Mouse (Mus musculus): Measurements from ENCODE around the gene Cd2bp2.

The Cd2bp2 gene

DNA sequence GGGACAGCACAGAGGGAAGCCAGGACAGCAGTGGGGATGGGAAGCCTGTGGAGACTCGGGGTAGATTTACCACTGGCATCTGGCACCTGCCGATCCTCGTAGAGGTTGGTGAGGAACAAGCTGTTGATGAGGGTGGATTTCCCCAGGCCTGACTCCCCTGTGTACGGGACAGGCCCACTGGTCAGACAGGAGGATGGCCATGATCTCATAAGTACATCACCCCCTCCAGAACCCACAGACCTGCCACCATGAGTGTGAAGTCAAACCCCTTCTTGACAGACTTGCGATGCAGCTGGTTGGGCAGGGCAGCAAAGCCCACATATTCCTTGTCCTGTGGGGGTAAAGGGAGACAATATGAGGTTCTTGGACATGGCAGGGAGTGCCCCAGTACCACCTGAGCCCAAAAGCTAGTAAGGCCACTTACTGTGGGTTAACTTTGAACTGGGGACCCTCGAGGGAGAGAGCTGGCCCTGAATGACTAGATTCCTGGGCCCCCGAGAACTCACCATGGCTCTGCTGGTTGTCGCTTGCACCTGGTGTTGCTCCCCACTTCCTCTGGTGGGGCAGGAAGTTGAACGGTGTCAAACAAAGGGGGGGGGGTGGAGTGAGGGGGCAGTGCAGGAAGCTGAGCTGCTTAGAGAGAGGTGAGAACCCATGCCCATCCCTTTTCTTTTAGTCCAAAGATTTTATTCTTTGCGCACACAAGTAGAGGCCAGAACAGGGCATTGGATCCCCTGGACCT is 22.2 kb upstream of the Cd2bp2 start:
- DNase-seq (ENCODE audit: low read depth, low spot score) = no peak

DNA sequence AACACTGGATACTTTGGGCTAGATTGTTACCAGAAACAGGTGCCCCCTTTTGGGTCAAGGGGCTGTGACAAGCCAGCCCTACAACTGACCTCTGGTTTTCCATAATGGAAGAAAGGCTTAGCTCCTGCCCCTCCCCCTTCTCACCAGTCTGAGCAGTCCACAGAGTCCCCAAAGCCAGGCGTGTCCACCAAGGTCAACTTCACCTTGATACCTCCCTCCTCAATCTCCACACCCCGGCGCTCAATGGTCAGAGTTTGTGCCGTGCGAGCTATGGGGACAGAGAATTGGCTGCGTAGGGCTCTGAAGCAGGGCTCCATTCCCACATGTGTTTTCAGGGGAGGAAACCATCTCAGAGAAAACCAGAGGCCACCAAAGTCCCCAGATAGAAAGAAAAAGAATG is 21.6 kb upstream of the Cd2bp2 start:
- DNase-seq (ENCODE audit: low read depth, low spot score) = no peak

DNA sequence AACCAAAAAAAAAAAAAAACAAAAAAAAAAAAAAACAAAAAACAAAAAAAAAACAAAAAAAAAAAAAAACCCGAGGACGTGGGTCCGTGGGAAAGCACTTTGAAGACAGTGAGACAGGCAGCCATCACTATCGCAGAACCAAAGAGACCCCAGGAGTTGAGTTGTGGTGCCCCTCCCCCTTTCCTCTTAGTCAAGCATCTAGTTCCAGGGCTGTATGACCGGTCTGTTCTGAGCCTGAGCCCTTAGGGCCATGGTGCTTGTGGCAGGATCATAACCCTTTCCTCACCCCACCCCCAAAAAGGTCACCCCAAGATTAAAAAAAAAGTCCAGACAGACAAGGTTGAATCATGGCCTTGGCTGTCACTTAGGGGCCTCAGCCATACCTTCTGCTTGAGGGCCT is 20.5 kb upstream of the Cd2bp2 start:
- no peak for DNase-seq (ENCODE audit: low read depth, low spot score)

DNA sequence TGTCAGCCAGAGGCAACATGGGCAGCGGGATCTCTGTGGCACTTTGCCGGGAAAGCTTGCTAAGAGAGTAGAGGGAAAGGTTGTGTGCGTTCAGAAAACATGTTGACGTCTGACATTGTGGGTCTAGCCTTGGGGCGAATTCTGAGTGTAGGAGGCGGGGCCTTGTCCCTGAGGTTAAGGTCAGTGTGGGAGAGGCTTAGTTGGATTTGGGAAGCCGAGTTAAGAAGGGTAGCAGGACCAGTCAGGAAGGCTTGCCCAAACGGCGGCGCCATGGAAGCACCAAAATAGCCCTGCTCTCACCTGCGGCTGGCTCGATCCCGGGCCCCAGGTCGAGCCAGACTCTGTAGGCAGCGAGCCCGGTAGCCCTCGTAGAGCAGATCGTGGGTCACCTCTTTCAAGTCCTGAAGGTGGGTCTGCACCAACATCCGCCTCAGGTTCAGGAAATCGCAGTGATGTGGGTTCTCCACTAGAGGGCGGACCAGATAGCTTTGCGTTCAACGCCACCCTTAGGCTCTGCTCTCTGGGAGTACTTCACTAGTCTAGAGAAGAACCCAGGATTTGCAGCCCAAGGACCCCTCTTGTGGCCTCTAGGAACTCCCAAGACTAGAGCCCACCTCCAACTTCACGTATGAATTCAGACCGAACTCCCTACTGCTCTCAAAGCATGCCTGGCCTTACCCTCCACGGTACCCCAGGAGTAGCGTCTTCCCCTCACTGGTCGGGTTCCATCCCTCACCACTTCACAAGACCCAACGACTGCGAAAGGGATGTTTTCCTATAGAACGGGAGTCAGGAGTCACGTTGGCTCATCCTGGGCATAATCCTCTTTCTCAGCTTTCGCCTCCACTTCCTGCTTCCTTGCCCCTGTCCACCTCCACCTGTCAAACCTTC is 19.4 kb upstream of the Cd2bp2 start:
- DNase-seq (ENCODE audit: low read depth, low spot score) = no peak

DNA sequence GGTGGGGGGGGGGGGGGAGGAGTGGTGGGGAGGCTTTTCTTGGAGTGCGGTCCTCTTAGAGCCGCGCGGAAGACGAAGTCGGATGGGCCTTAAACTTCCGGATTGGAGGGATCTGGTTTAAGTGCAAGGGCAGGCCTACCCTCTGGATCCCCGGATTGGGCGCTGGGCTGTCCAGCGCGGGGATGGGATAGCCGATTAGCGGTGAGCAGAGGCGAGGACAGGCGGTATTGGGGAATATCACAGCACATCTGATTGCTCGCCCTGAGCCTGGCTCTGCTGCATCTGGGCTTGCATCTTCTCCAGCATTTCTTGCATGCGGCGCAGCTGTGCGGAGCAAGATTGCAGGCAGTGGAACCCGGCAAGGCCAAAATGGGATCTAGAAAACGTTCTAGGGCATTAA is 18.7 kb upstream of the Cd2bp2 start:
- no peak for DNase-seq (ENCODE audit: low read depth, low spot score)

DNA sequence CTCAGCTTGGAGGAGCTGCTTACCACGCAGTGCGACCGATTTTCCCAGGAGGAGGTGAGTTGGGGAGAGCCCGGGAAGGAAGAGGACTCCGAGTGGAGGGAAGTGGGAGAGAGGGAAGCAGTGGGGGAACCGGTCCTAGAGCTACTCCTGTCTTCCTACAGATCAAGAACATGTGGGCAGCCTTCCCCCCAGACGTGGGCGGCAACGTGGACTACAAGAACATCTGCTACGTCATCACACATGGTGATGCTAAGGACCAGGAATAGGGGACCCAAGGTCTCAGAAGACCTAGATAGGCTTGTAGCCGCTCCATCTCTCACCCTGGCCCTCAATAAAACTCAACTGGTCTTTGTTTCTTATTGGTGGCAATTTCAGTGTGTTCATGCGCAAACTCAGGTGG is 18.1 kb upstream of the Cd2bp2 start:
- DNase-seq (ENCODE audit: low read depth, low spot score) = no peak

DNA sequence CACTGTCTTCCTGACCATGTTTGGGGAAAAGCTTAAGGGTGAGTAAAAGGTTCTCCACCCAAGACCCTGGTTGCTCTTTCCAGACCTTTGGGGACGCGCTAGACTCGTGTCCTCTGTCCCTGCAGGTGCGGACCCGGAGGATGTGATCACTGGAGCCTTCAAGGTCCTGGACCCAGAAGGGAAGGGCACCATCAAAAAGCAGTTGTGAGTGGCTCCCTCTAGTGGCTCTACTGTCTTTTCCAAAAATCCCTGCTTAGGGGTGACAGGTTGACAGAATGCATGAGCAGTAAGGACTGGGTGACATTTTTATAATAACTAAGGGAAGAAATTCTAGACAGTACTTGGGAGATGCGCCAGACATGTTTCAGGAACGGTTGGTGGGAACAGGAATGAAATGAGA is 17.6 kb upstream of the Cd2bp2 start:
- DNase-seq (ENCODE audit: low read depth, low spot score) = no peak

DNA sequence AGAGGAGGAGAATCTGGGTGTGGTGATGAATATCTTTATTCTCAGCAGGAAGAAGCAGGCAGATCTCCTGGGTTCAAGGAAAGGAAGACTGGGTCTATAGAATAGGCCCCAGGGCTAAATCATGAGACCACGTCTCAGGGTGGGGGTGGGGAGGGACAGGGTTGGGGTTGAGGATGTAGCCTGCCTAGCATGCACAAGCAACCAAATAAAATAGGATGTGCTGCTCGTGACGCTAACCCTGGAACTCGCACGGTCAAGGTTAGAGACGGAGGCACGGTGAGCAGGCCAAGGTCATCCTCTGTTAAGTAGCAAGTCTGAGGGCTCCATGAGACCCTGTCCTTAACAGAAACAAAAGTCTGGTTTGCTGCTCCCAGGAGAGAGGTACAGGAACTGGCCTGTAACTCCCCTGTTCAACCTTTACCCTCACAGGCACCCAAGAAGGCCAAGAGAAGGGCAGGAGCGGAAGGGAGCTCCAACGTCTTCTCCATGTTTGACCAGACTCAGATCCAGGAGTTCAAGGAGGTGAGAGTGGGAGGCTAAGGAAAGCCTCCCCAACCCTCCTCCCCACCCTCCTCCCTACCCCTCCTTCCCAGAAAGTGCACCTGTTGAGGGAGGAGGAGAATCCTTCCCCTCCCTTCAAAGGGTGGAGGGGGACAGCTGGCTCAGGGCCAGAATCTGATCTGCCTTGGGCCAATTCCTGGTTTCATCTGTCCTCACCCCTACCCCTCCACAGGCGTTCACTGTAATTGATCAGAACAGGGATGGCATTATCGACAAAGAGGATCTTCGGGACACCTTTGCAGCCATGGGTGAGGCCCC is 16.8 kb upstream of the Cd2bp2 start:
- DNase-seq (ENCODE audit: low read depth, low spot score) = no peak

DNA sequence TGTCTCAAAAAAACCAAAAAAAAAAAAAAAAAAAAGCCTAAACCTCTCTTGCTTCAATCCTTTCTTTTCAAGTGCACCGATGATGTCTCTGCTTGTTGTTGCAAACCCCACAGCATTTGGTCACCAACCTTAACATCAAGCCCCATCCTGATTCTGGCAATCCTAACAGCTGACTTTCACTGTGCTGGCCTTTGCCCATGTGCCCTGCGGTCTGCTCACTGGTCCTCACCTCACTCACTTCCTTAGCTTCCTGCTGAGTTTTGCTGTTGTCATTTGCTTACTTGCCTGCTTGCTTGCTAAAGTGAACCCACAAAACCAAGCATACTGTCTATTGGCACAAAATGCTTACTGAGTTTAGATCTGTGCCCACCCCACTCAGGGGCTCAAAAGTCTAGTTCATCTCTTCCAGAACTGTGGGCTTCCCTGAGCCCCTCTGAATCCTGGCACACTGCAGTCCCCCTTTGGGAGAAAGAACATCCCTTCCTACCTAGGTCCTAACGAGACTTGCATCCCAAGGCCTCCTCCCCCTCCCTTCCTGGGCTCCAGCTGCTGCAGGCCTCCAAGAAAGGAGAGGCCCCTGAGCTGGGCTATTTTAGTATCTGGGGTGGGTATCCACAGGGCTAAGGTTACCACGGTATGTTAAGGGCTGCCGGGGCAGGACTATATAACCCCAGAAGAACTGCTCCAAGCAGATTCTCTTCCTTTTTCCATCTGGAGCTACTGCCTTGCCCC is 15.3 kb upstream of the Cd2bp2 start:
- no peak for DNase-seq (ENCODE audit: low read depth, low spot score)

DNA sequence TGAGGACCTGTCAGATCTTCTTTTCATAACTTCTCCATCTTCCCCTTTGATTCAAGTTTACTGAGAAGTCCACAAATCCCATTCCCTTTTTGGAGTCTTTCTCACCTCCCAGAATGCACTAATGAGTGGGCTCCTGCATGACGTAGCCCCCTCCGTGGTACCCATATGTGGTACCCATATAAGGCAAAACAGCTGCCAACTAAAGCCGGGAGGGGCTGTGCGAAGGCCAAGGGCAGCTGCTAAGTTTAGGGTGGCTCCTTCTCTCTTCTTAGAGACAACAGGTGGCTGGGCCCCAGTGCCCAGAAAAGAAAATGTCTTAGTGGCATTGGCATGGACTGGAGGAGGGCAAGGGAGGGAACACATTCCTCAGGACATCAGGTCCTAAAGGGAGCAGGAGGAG is 14.4 kb upstream of the Cd2bp2 start:
- DNase-seq (ENCODE audit: low read depth, low spot score) = no peak

DNA sequence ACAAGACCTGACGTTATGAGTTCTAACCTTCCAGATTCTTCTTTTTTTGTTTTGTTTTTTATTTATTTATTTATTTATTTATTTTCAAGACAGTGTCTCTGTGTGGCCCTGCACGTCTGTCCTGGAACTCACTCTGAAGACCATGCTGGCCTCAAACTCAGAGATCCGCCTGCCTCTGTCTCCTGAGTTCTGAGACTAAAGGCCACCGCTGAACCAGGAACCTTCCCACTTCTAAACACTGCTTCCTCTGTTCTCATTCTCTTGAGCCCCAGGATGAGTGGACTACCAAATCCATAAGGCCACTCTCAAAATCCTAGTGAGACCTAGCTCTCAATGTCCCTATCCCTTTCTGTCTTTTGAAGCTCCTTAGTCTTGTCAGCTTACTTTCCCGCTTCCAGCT is 14.0 kb upstream of the Cd2bp2 start:
- DNase-seq (ENCODE audit: low read depth, low spot score) = no peak

DNA sequence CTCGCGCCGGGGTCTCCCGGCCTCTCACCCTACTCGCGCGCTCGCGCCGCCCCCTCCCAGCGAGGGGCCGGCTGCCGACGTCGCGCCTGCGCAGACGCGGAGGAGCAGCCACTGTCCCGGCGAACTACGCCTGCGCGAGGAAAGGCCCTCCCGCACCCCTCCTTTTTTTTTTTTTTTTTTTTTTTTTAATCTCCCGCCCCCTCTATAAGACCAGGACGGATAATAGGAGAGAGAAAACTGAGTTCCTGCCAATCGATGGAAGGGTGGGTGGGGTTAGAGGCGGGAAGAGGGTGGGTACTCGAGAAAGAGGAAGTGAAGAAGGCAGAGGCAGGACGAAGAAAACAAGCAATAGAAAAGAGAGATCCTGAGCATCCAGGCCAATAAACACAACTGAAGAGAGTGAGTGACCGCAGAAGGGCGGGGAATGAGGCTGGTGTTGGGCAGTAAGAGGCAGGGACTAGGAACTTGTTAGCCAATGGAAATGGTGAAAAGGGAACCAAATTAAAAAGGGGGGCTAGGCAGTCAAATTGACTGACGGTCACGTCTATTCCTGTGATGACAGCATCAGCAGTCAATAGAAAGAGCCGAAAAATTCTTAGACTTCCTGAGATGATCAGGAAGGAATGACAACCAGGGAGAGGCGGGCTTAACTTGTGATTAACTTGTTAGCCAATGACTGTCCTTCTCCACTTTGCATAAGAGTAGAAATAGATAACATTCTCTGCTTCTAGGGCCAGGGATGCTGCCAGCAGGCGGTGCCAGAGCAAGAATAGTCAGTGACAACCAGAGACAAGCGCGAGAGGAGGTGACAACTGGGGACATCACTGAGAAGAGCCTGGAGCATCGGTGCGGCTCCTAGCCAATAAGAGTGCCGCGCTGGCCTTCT is 12.9 kb upstream of the Cd2bp2 start, which contains the start of gene Mylpf:
Gene Mylpf, plus strand, starts transcription at position 338 of the 886 bp plus-strand sequence.
- peak; percentile 100 for DNase-seq (ENCODE audit: low read depth, low spot score)

DNA sequence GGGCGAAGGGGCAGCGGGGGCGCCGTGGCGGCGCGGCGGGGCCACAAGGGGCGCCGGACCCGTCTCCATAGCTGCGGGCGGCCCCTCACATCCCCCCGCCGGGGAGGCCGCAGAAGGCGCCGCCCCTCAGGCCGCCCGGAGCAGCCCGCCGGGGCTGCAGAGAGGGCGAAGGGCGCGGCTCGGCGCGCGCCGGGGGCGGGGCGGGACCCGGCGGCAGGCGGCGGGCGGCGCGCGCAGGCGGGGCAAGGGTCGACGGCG is 12.4 kb upstream of the Cd2bp2 start, which contains the start of gene Tbc1d10b:
Gene Tbc1d10b, minus strand, starts transcription at position 174 of the 258 bp plus-strand sequence.
- no peak for DNase-seq (ENCODE audit: low read depth, low spot score)

DNA sequence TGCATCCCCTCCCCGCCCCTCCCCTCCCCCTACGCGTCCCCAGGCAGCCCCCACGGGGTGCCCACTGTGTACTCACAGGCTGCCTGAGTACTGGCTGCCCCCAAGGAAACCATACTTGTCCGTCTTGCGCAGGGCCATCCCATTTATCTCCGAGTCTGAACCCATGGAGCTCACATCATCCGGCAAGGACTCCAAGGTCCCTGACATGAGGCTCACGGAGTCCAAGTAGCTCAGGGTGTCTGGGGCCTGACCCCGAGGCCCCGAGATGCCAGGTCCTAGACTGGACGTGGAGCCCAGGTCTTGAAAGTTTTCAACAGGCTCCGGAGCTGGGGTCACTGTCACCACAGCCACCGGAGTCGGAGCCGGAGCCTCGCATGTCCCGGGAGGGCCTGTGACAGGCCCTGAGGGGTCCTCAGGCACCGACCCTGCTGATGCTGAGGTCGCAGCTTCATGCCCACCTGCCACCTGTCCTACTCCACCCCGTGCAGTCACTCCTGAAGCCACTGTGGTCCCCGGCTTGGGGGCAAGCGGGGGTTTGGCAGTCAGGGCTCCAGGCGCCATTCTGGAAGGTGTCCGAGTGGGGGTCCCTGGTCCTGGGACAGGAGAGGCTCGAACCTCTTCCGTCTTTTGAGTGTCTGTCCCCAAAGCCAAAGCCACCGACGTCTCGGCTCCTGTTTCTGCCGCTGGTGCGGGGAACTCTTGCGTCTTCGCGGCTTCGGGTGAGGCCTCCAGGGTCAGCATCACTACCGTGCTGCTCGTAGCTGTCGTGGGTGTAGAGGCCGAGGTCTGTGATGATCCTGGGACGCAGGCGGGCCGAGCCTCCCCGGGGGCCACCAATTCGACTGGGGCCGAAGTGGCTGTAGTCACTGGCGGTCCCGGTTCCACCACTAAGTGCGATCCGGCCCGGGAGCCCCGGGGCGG is 11.8 kb upstream of the Cd2bp2 start:
- DNase-seq (ENCODE audit: low read depth, low spot score) = no peak

DNA sequence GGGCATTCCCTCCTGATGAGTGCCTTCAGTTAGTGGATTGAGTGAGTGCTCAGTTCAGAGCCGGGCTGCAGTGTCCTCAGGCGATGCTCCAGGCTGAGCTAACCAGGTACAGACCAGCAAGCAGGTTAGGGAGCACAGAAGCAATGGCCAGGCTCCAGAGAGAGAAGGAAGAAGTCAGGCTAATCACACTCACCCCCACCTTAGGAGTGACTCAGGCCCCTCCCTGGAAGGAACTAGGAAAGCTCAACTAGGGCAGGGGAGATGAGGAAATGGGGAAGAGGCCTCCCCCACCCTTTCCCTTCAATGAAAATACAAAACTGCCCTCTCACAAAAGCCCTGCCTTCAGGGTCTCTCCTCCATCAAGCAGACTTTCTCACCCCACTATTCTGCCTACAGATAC is 10.8 kb upstream of the Cd2bp2 start:
- DNase-seq (ENCODE audit: low read depth, low spot score) = no peak

DNA sequence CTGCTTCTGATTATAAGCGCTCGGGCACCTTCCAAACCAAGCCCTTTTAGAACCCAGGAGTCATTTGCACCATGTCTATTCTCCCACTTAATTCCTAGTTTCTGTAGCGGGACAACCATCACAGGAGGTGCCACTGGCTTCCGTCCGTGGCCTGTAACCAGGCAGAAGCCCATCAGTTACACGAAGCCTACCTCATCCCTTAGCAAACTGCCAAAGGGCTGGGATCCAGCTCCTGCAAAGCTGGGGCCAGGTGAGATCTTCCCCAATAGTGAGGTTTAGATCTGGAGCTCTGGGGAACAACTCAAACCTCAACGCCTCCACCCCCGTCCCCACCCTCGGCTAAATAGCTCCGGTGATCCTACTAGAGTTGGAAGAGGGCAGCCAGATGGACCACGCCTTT is 634 bp upstream of the Cd2bp2 start:
- DNase-seq (ENCODE audit: low read depth, low spot score) = no peak

DNA sequence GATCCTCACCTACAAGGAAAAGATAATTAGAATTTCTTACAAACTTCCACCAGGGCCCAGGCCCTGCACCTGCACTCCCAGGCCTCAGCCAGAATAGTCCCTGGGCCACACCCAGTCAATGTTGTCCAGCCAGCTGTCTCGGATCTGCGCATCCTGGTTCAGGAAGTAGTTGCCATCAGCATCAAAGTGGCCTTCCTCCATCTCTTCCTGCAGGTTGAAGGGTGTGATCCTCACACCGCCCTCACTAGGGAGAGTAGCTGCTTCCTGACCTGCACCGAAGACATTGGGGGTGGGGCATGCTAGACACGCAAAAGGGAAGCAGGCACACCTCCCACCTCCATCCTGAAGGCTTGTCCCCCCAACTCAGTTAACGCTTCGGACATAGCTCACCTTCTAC is 1.2 kb downstream of the Cd2bp2 start:
- DNase-seq (ENCODE audit: low read depth, low spot score) = no peak

DNA sequence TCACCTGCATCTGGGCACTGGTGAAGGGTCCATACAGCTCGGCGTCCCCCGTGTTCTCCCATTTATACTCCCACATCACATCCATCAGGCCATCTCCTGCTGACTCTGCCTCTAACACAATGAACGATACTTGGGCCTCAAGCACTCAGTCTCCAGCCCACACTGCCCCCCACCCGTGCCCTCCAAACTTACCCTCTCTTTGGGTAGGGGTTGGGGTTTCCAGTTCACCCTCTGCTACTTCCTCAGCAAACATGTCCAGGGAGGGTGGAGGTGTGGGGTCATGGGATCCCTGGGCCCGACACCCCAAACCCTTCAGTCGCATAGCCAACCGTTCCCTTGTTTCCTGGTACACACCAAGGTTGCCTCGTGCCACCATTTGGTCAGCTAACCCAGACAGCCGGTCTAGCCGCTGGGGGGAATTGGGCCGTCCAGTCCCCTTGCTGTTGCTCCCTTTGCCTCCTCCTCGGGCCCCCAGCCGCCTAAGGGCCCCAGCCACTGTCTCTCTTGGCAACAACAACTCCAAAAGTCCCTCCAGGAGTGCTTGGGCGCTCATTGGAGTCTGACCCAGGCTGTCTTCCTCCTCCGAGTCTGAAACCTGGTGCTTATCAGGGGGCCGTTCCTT is 1.7 kb downstream of the Cd2bp2 start:
- no peak for DNase-seq (ENCODE audit: low read depth, low spot score)

DNA sequence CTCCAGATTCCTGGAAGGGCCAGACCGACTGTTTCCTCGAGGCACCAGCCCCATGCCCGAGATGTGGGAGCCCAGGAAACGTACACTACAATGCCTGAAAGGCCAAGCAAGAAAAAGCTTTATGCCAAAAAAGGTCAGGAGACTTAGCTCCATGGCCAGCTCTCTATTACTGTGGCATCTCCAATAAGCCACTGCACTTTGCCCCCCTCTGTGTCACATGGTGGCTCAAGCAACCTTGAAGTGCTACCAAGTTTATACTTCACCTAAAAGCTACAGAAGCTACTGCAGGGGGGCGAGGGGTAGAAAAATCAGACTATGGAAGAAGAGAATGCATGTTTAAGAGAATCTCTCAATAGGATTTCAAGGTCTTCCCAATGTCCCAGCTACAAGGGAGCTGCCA is 2.9 kb downstream of the Cd2bp2 start:
- DNase-seq (ENCODE audit: low read depth, low spot score) = no peak
